Mouse (Mus musculus) neural tube, embryonic 11.5 days (tissue): ENCODE measurements at regions not wholly inside any gene's neighbourhood (a gene's known extent, or its start where the extent isn't known, plus 50 kb on each side); places are given as distances from the start of the nearest gene placed in this dataset.

ENCODE experiments used
- ATAC-seq: fragments of 200-750 bp; cut with Nextera tagmentation; 2 replicates; pipeline ENCODE4 v1.8.0; 2017; ENCODE audit warnings: moderate number of reproducible peaks, mild to moderate bottlenecking, moderate TSS enrichment, moderate library complexity; ENCODE audit not compliant: insufficient read depth, low FRiP score, low TSS enrichment
- DNase-seq: peaks from one replicate; pipeline ENCODE4 v3.0.0-alpha.2; 2015; ENCODE audit warnings: low spot score
- H3K27ac ChIP-seq: fragments of 300-500 bp; sonication (generic); 2 replicates; pipeline ENCODE4 v1.5.1; 2014; ENCODE audit warnings: low read depth, mild to moderate bottlenecking, low read length
- H3K27me3 ChIP-seq: fragments of 300-500 bp; sonication (generic); 2 replicates; pipeline ENCODE4 v1.6.1; 2014; ENCODE audit warnings: mild to moderate bottlenecking, low read length, mixed read lengths; ENCODE audit not compliant: control insufficient read depth, insufficient read depth
- H3K36me3 ChIP-seq: fragments of 300-500 bp; sonication (generic); 2 replicates; pipeline ENCODE4 v1.6.1; 2014; ENCODE audit warnings: mild to moderate bottlenecking, low read length, moderate library complexity, mixed read lengths; ENCODE audit not compliant: control insufficient read depth, insufficient read depth
- H3K4me1 ChIP-seq: fragments of 300-500 bp; sonication (generic); 2 replicates; pipeline ENCODE4 v1.6.1; 2014; ENCODE audit warnings: low read length, mixed read lengths; ENCODE audit not compliant: control insufficient read depth, insufficient read depth
- H3K4me2 ChIP-seq: fragments of 300-500 bp; sonication (generic); 2 replicates; pipeline ENCODE4 v1.6.1; 2014; ENCODE audit warnings: low read depth, mild to moderate bottlenecking, moderate library complexity
- H3K4me3 ChIP-seq: fragments of 300-500 bp; sonication (generic); 2 replicates; pipeline ENCODE4 v1.5.1; 2014; ENCODE audit warnings: low read depth, low read length
- H3K9ac ChIP-seq: fragments of 300-500 bp; sonication (generic); 2 replicates; pipeline ENCODE4 v1.6.1; 2014; ENCODE audit warnings: mild to moderate bottlenecking, low read length
- H3K9me3 ChIP-seq: fragments of 300-500 bp; sonication (generic); 2 replicates; pipeline ENCODE4 v1.6.1; 2016; ENCODE audit warnings: low read length; ENCODE audit not compliant: control insufficient read depth
- WGBS: fragments of 180-500 bp; shearing (Covaris S2); extraction: QIAGEN DNeasy Blood & Tissue Kit; methylation state at CpG from one replicate; pipeline ENCODE4 v1.1.7; 2014; 5-methylcytosine and 5-hydroxymethylcytosine counted together

DNA sequence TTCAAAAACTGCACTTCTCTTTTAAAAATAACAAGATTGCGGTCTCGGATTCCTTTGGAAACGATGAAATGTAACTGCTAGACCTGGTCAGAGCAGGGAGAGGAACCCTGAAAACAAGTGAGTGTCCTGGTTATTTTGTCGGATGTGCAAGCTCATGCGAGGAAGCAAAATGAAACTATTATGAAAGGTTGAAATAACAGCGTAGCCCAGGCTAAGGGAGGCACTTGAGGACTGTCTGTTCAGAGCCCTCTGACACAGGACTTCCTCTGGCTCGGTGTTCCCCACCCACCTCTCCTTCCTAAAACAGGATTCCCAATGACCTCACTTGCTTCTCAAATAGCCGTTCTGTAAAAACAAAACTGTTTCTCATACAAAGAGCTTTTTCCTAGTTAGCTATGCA lies 51.3 kb upstream of the S1pr1 start:
- Histone ChIP-seq H3K27ac (no peak overlapping the region), H3K9me3 (no peaks in the 10 kb centered on the region), H3K4me3 (no peak overlapping the region), H3K4me1 (no peaks in the 10 kb centered on the region), H3K4me2 (no peak overlapping the region), H3K9ac (no peak overlapping the region), H3K27me3 (no peaks in the 10 kb centered on the region), H3K36me3 (no peaks in the 10 kb centered on the region)
- 81% methylated on average over 8 of the region's 8 CpGs for WGBS
- DNase-seq = no peak
- ATAC-seq = no peak

DNA sequence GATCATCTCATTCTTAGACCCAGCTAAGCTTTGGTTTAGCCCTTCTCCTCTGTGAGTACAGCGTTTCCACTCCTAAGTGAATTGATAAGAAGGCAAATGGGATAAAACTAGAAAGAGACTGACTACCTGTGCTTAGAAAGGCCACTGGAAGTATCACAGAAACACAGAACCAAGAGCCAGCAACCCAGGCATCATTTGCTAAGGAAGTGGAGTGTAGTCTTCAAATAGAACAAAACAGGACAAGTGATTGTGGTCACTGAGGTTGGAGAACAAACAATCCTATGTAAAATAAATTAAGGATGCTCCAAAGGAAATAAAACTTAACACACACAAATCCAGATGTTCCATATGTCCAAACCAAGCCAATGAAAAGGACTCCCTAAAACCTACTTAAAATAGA lies 53.4 kb upstream of the S1pr1 start:
- no peak overlapping the region for H3K4me2 ChIP-seq
- no peak overlapping the region for H3K4me3 ChIP-seq
- no peaks in the 10 kb centered on the region for H3K27me3 ChIP-seq
- DNase-seq = no peak
- WGBS = 96% methylated on average over 1 of the region's 1 CpGs
- no peaks in the 10 kb centered on the region for H3K9me3 ChIP-seq
- H3K4me1 ChIP-seq = no peaks in the 10 kb centered on the region
- H3K27ac ChIP-seq = no peak overlapping the region
- no peaks in the 10 kb centered on the region for H3K36me3 ChIP-seq
- ATAC-seq = no peak
- no peak overlapping the region for H3K9ac ChIP-seq

DNA sequence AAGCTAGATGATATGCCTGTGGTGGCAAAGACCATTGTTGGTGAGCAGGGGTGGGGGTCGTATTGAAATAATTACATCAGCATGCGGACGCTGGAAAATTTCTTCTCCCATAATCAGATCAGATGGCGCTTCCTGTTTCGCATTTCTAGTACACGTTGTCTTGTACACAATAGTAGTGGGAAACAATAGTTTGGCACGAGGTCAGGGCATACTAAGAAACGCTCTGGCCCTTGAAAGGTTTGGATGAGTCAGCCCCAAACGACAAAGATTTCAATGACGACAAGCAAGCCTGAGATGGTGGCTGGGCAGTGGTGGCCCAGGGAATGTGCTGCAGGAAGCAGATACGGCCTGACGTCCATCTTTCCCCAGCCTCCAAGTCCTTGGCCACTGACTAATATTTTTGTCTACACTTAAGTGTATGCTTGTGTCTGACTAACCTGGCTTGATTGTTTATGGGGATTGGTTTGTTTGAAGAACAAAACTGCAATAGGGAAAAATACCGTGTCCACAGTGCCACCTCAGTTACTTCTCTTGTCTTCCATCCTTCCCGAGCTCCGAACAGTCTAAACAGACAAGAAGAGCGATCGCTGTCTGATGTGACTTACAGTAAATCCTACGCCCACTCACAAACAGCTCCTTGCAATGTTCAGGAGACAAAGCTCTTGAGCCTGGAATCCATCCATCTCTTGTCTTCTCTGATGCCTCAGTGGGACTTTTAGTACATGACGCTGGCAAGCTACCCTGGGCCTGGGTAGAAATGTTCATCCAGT lies 54.1 kb upstream of the S1pr1 start:
- Histone ChIP-seq H3K4me2 (no peak overlapping the region), H3K9me3 (no peaks in the 10 kb centered on the region), H3K9ac (no peak overlapping the region), H3K27me3 (no peaks in the 10 kb centered on the region), H3K27ac (no peak overlapping the region), H3K4me3 (no peak overlapping the region), H3K4me1 (no peaks in the 10 kb centered on the region), H3K36me3 (no peaks in the 10 kb centered on the region)
- DNase-seq (no peak), ATAC-seq (no peak)
- 84% methylated on average over 19 of the region's 19 CpGs for WGBS

DNA sequence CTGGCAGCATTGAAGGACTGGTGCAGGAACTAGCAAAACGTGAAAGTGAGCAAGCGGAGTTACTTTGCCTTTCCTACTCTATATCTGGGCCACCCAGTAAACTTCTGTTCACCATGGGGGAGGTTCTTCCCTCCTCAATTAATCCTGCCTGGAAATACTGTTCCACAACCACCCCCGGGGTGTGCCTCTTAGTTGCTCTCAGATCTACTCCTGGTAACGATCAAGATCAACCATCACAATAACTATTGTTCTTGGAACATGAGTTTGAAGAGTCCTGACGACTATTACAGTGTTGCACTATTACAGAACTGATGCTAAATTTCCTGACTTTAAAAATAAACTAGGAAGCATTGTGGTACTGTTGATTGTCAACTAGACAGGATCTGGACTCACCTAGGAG lies 57.8 kb upstream of the S1pr1 start:
- ATAC-seq (no peak), DNase-seq (no peak)
- H3K4me1 ChIP-seq = no peaks in the 10 kb centered on the region
- no peak overlapping the region for H3K4me2 ChIP-seq
- no peaks in the 10 kb centered on the region for H3K36me3 ChIP-seq
- H3K27ac ChIP-seq = no peak overlapping the region
- WGBS = 83% methylated on average over 5 of the region's 5 CpGs
- no peaks in the 10 kb centered on the region for H3K9me3 ChIP-seq
- H3K27me3 ChIP-seq = no peaks in the 10 kb centered on the region
- H3K9ac ChIP-seq = no peak overlapping the region
- no peak overlapping the region for H3K4me3 ChIP-seq

DNA sequence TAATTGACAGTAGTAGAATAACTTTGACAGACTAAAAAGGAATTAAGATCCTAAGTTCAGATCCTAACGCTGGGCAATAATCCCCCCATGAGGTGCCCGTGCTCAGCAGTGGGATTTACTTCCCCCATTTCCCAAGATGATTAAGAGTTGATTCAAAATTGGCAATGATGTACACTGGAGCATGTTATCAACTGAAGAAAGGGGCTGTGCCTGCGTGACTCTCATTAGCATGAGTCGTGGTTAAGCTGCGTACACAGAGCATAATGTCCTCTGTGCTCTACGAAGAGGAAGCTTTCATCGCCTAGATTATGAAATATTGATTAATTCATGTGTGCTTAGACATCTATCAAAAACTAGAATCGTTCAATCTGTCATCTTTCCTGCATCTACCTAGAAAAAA lies 59.4 kb upstream of the S1pr1 start:
- H3K9me3 ChIP-seq = no peaks in the 10 kb centered on the region
- WGBS = 82% methylated on average over 8 of the region's 8 CpGs
- H3K4me1 ChIP-seq = no peaks in the 10 kb centered on the region
- DNase-seq = no peak
- H3K27ac ChIP-seq = no peak overlapping the region
- no peak overlapping the region for H3K9ac ChIP-seq
- no peak overlapping the region for H3K4me3 ChIP-seq
- H3K36me3 ChIP-seq = no peaks in the 10 kb centered on the region
- no peaks in the 10 kb centered on the region for H3K27me3 ChIP-seq
- ATAC-seq = no peak
- no peak overlapping the region for H3K4me2 ChIP-seq

DNA sequence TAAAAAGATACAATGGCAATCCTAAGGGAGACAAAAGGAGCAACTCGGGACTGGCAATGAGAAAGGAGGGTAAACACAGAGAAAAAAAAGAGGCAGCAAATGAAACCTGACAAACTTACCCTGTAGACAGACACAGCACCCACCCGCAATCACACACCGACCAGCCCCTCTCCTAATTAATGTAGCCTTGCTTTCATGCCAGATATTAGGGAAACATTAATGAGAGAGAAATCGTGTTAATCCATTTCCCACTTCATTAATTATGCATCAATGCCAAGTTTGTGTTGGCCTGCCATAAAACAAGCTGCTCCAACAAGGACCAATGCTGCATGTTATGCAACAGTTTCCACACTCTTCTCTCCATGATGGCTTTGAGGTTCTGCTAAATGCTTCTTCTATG lies 59.9 kb upstream of the S1pr1 start:
- Histone ChIP-seq H3K9ac (no peak overlapping the region), H3K36me3 (no peaks in the 10 kb centered on the region), H3K27ac (no peak overlapping the region), H3K4me2 (no peak overlapping the region), H3K27me3 (no peaks in the 10 kb centered on the region), H3K4me1 (no peaks in the 10 kb centered on the region), H3K4me3 (no peak overlapping the region), H3K9me3 (no peaks in the 10 kb centered on the region)
- DNase-seq (no peak), ATAC-seq (no peak)
- WGBS = 70% methylated on average over 4 of the region's 4 CpGs

DNA sequence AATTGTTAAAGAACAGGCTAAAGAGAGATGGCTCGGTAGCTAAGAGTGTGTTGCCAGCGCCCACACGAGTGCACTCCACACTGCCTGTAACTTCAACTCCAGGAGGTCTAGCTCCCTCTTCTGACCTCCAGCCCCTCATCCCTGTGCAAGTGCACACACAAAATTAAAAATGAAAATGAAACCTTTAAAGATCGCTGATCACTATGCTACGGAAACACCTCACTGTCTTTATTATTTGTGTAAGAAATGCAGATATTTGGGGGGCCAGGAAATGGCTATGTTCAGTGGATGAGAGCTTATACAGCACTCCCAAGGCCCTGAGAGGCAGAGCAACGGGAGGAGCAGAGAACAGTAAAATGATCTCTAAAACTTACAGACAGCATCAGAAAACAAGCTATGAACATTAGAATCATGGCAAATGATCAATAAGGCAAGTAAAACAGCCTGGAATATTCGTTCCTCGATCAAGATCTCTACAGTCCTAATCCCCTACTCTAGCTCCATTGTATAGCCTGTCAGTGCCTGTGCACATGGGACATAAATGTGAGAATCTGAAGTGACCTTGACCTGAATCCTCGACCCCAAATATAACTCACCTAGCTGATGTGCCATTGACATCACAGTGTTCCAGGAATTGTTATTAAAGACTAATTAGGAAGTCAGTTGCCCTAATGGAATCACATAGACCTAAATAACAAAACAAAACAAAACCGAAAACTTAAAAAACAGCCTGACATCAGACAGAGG lies 64.4 kb upstream of the S1pr1 start:
- H3K36me3 ChIP-seq = no peaks in the 10 kb centered on the region
- no peak overlapping the region for H3K4me2 ChIP-seq
- 90% methylated on average over 10 of the region's 10 CpGs for WGBS
- no peaks in the 10 kb centered on the region for H3K4me1 ChIP-seq
- ATAC-seq (no peak), DNase-seq (no peak)
- H3K9me3 ChIP-seq = no peaks in the 10 kb centered on the region
- H3K27ac ChIP-seq = no peak overlapping the region
- no peak overlapping the region for H3K4me3 ChIP-seq
- no peak overlapping the region for H3K9ac ChIP-seq
- no peaks in the 10 kb centered on the region for H3K27me3 ChIP-seq

DNA sequence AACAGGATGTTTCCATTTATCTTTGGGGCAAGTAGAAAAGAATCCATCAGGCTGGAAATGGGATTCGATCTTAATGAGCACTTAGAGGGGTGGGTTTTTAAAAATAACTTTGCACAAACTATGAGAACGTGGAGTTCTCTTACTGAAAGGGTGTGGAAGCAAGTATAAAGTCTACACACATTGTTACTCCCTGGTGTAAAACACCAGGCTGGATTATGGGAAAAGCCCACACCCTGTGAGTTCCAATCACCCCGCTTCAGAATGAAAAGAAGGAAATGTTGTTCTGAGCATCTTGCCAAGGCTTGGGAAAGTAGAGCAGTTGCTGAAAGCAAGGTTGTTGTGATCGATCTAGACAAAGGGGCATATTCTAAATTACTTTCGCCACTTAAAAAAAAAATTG lies 65.0 kb upstream of the S1pr1 start:
- no peaks in the 10 kb centered on the region for H3K36me3 ChIP-seq
- no peak overlapping the region for H3K9ac ChIP-seq
- H3K27ac ChIP-seq = no peak overlapping the region
- no peaks in the 10 kb centered on the region for H3K9me3 ChIP-seq
- H3K4me2 ChIP-seq = no peak overlapping the region
- no peaks in the 10 kb centered on the region for H3K4me1 ChIP-seq
- 90% methylated on average over 5 of the region's 5 CpGs for WGBS
- DNase-seq (no peak), ATAC-seq (no peak)
- no peaks in the 10 kb centered on the region for H3K27me3 ChIP-seq
- no peak overlapping the region for H3K4me3 ChIP-seq

DNA sequence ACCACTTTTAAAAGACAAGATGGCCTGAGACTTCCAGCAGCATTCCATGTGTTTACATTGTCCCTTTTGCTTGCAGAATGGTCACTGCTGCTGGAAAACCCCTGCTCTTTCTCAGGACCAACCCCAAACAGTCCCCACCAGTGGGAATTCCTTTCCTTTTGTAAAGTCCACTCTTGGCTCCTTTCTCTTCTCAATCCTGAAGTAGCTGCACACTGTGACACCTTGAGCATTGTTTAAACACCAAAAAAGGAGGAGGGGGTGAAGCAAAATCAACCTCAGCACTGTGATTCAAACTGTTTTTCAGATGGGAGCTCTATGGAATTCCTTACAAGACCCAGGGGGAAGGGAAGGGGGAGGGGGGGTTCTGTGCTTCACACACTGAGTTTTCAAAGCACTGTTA lies 67.9 kb upstream of the S1pr1 start:
- Histone ChIP-seq H3K36me3 (no peaks in the 10 kb centered on the region), H3K27ac (no peak overlapping the region), H3K9me3 (no peaks in the 10 kb centered on the region), H3K4me3 (no peak overlapping the region), H3K4me2 (no peak overlapping the region), H3K4me1 (no peaks in the 10 kb centered on the region), H3K9ac (no peak overlapping the region), H3K27me3 (no peaks in the 10 kb centered on the region)
- no peak for DNase-seq
- no peak for ATAC-seq
